ENCODE assay signal across 16 mouse cellular contexts in genomic region chr5:34218672-34219071, GRCm38 (mm10). TPM values are rescaled to one million over a fixed set of nuclear protein-coding genes. Genes with fewer than 3 reads are reported as not detected.
"Had no signal": no experiment of that assay in that cellular context is flagged by ENCODE, and none has a peak within 500 bp of the region (broad histone marks: within the 10 kb centered on the region; RNA-seq: fewer than 3 reads in every experiment).

No protein-coding gene starts in this region.

- DNase-seq: liver; liver, embryonic 13.5 days; liver, postnatal 0 days; right cerebral cortex, postnatal 14 days; thymus, postnatal 14 days; thymus, postnatal 36 days had no signal

- H3K36me3 ChIP-seq: liver, embryonic 13.5 days; liver, embryonic 15.5 days; midbrain, embryonic 13.5 days; midbrain, embryonic 15.5 days; neural tube, embryonic 12.5 days; stomach, embryonic 15.5 days had no signal

- H3K4me1 ChIP-seq: liver, embryonic 13.5 days; liver, embryonic 15.5 days; midbrain, embryonic 13.5 days; midbrain, embryonic 15.5 days; neural tube, embryonic 12.5 days; stomach, embryonic 15.5 days had no signal

- H3K27ac ChIP-seq: liver, embryonic 13.5 days; liver, embryonic 15.5 days; macrophage; midbrain, embryonic 13.5 days; midbrain, embryonic 15.5 days; neural tube, embryonic 12.5 days; stomach, embryonic 15.5 days; stomach, postnatal 0 days had no signal

- H3K9ac ChIP-seq: liver, embryonic 13.5 days; liver, embryonic 15.5 days; liver, postnatal 0 days; midbrain, embryonic 13.5 days; midbrain, embryonic 15.5 days; neural tube, embryonic 12.5 days; stomach, embryonic 15.5 days had no signal

- H3K4me3 ChIP-seq: liver, embryonic 13.5 days; liver, embryonic 15.5 days; megakaryocyte, embryonic 14.5 days; midbrain, embryonic 13.5 days; midbrain, embryonic 15.5 days; neural tube, embryonic 12.5 days; stomach, embryonic 15.5 days had no signal

- H3K9me3 ChIP-seq: liver, embryonic 13.5 days; liver, embryonic 15.5 days; megakaryocyte, embryonic 14.5 days; midbrain, embryonic 13.5 days; midbrain, embryonic 15.5 days; neural tube, embryonic 12.5 days; stomach, embryonic 15.5 days had no signal

- H3K4me2 ChIP-seq: liver, embryonic 13.5 days; liver, embryonic 15.5 days; midbrain, embryonic 11.5 days; midbrain, embryonic 13.5 days; midbrain, embryonic 15.5 days; neural tube, embryonic 12.5 days; stomach, embryonic 15.5 days had no signal

- ATAC-seq: liver, postnatal 0 days; midbrain, embryonic 13.5 days; midbrain, embryonic 15.5 days had no signal

- H3K27me3 ChIP-seq: liver, embryonic 13.5 days; liver, embryonic 15.5 days; midbrain, embryonic 13.5 days; midbrain, embryonic 15.5 days; neural tube, embryonic 12.5 days; stomach, embryonic 15.5 days had no signal

RNA-seq across cellular contexts. Expression of gene Poln, which starts 49.4 kb away (rescaled TPM):
- total RNA-seq: monocyte, adult 5-6 weeks had no signal
- polyA plus RNA-seq: macrophage had no signal
